9 mouse cellular contexts compared by ENCODE assay signal in the genomic region with DNA sequence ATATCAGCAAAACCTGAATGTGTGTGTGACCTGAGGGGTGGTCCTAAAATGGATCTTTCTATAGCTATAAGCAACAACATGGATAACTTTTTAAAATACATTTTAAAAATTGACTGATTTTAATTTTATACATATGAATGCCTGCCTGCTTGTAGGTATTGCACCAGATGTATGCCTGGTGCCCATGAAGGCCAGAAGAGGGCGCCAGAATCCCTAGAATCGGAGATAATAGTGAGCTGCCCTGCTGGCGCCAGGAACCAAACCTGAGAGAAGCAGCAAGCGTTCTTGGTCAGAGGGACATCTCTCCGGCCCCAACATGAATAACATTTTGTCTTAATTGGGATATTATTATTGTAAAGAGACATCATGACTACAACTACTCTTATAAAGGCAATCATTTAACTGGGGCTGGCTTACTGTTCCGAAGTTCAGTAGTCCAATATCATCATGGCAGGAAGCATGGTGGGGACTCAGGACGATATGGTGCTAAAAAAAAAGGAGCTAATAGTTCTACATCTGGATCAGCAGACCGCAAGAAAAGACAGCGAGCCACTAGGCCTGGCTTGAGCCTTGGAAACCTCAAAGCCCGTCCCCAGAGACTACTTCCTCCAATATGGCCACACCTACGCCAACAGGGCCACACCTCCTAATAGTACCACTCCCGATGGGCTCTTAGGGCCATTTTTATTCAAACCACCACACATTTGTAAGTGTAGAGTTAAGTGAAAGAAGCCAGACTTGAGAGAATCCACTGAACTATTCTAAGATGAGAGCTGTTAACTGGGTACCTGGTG. TPM values are rescaled to one million over a fixed set of nuclear protein-coding genes. Genes with fewer than 3 reads are reported as not detected.
A peak's percentile ranks its signal among the peaks of the same experiment; 100 is the strongest.
DNase-seq lines count a peak whose midpoint lies in the region; TF ChIP-seq lines count a peak whose summit lies in the region.
"Had no signal": no experiment of that assay in that cellular context is flagged by ENCODE, and none has a peak within 500 bp of the region (broad histone marks: within the 10 kb centered on the region; RNA-seq: fewer than 3 reads in every experiment).

No protein-coding gene starts in this region.

- intact Hi-C loops in left cerebral cortex, adult 2 months (cut with DNase I) = loop anchor here (2.0 to 10.0 kb wide), 2 partner anchors 186 to 366 kb away; no protein-coding TSS in a partner anchor

- H3K4me3 ChIP-seq in left cerebral cortex, adult 2 months = no peak overlapping the region
- H3K4me3 ChIP-seq: limb, embryonic 15.5 days had no signal

- no peak overlapping the region for H3K27ac ChIP-seq in left cerebral cortex, adult 2 months
- H3K27ac ChIP-seq: limb, embryonic 15.5 days had no signal

- peak; percentile 71 to 75 for DNase-seq in cerebellum, postnatal 10 days
- DNase-seq in cerebellum, adult 9-10 months = no peak
- DNase-seq in left cerebral cortex, adult 2 months (ENCODE audit: extremely low spot score in 1 of 2, low spot score in 2 of 2) = no peak
- no peak for DNase-seq in left cerebral cortex, adult 8-10 months (ENCODE audit: low spot score in 2 of 2)
- peak; percentile 68 for DNase-seq in adrenal gland, postnatal 14 days
- DNase-seq in kidney, postnatal 4 days = peak; percentile 49 to 57
- peak; percentile 63 for DNase-seq in retina, postnatal 1 day
- no peak for DNase-seq in urinary bladder, postnatal 10 days (ENCODE audit: low spot score)

- TF ChIP-seq CTCF in left cerebral cortex, adult 2 months (IDR thresholded peaks at IDR 0.05) = peak; percentile 52

RNA-seq across cellular contexts. Expression of a gene that starts 3.9 kb away (rescaled TPM):
- total RNA-seq in left cerebral cortex, adult 2 months (2021) = under 1 TPM; 0.27 to 0.49 TPM
- under 1 TPM; 0.17 to 0.63 (median 0.54) TPM for total RNA-seq in left cerebral cortex, adult 8-10 months (2022)
- total RNA-seq in adrenal gland, postnatal 14 days (2021) = 4.0 and 4.4 TPM in 2 replicates

Comparison
In these comparisons a context has a peak if more than half of its experiments do, and no peak if none do; other contexts are left out.
1. DNase-seq: peak in cerebellum, postnatal 10 days (2 of 2), adrenal gland, postnatal 14 days (single experiment), kidney, postnatal 4 days (2 of 2) and retina, postnatal 1 day (single experiment); none in cerebellum, adult 9-10 months (single experiment), left cerebral cortex, adult 2 months (0 of 2), left cerebral cortex, adult 8-10 months (0 of 2) and urinary bladder, postnatal 10 days (single experiment).